Mouse (Mus musculus): Measurements from ENCODE around the gene Dock1. TPM values are rescaled to one million over a fixed set of nuclear protein-coding genes. Genes with fewer than 3 reads are reported as not detected.

Dock1 gene
- polyA plus RNA-seq, 1 experiment from 2014 or later: 36.4 TPM

- no peak for ATAC-seq (ENCODE audit: insufficient number of reproducible peaks, low FRiP score, low TSS enrichment, low read depth)
- Histone ChIP-seq H3K4me1 (no peaks in the 10 kb centered on the region), H3K4me3 (no peak overlapping the region), H3K27me3 (no peaks in the 10 kb centered on the region), H3K9ac (no peak overlapping the region), H3K9me3 (no peaks in the 10 kb centered on the region), H3K4me2 (no peak overlapping the region), H3K27ac (no peak overlapping the region), H3K36me3 (no peaks in the 10 kb centered on the region)
Measured at GRCm38 (mm10) chr7:135203920-135204319, 533.5 kb downstream of the Dock1 start.

GRCm38 (mm10) chr7:135205111-135205510 is 534.7 kb downstream of the Dock1 start:
- H3K27me3 ChIP-seq: no peaks in the 10 kb centered on the region
- no peak overlapping the region for H3K27ac ChIP-seq
- 81% methylated on average over 5 of the region's 5 CpGs for whole genome bisulfite sequencing
- no peaks in the 10 kb centered on the region for H3K9me3 ChIP-seq
- no peak overlapping the region for H3K9ac ChIP-seq
- no peaks in the 10 kb centered on the region for H3K36me3 ChIP-seq
- H3K4me1 ChIP-seq: no peaks in the 10 kb centered on the region
- no peak for ATAC-seq (ENCODE audit: insufficient number of reproducible peaks, low FRiP score, low TSS enrichment, low read depth)
- no peak overlapping the region for H3K4me3 ChIP-seq
- no peak overlapping the region for H3K4me2 ChIP-seq

- H3K36me3 ChIP-seq: no peaks in the 10 kb centered on the region
- no peaks in the 10 kb centered on the region for H3K4me1 ChIP-seq
- no peak overlapping the region for H3K9ac ChIP-seq
- H3K27ac ChIP-seq: no peak overlapping the region
- H3K27me3 ChIP-seq: no peaks in the 10 kb centered on the region
- no peak overlapping the region for H3K4me3 ChIP-seq
- no peak overlapping the region for H3K4me2 ChIP-seq
- no peak for ATAC-seq (ENCODE audit: insufficient number of reproducible peaks, low FRiP score, low TSS enrichment, low read depth)
- H3K9me3 ChIP-seq: no peaks in the 10 kb centered on the region
- WGBS: 85% methylated on average over 6 of the region's 6 CpGs
Measured at GRCm38 (mm10) chr7:135208947-135209567, 538.6 kb downstream of the Dock1 start.

GRCm38 (mm10) chr7:135210296-135210695 is 539.8 kb downstream of the Dock1 start:
- Histone ChIP-seq H3K9ac (no peak overlapping the region), H3K27me3 (no peaks in the 10 kb centered on the region), H3K4me1 (no peaks in the 10 kb centered on the region), H3K27ac (no peak overlapping the region), H3K36me3 (no peaks in the 10 kb centered on the region), H3K4me3 (no peak overlapping the region), H3K9me3 (no peaks in the 10 kb centered on the region), H3K4me2 (no peak overlapping the region)
- ATAC-seq (ENCODE audit: insufficient number of reproducible peaks, low FRiP score, low TSS enrichment, low read depth): no peak

DNA sequence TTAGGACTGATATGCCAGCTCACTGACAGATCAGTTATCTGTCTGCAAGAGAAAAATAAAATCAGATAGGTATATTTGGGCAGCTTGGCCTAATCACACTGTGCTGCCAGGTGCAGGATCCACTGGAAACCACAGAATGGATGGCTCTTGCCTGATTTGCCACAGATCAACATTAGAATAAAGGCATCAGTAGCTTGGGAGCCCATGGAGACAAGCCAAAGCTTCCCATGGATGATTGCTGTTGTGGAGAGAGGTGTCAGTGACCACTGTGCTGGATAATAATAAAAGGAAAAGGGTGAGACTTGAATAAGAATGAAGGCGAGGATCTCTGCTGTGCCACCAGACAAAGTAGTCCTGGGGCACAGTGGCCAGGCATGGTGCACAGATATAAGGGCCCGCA is 540.4 kb downstream of the Dock1 start:
- WGBS: 88% methylated on average over 2 of the region's 2 CpGs
- H3K9me3 ChIP-seq: no peaks in the 10 kb centered on the region
- no peaks in the 10 kb centered on the region for H3K36me3 ChIP-seq
- H3K4me2 ChIP-seq: no peak overlapping the region
- ATAC-seq (ENCODE audit: insufficient number of reproducible peaks, low FRiP score, low TSS enrichment, low read depth): no peak
- no peak overlapping the region for H3K9ac ChIP-seq
- H3K27ac ChIP-seq: no peak overlapping the region
- H3K27me3 ChIP-seq: no peaks in the 10 kb centered on the region
- no peaks in the 10 kb centered on the region for H3K4me1 ChIP-seq
- no peak overlapping the region for H3K4me3 ChIP-seq

DNA sequence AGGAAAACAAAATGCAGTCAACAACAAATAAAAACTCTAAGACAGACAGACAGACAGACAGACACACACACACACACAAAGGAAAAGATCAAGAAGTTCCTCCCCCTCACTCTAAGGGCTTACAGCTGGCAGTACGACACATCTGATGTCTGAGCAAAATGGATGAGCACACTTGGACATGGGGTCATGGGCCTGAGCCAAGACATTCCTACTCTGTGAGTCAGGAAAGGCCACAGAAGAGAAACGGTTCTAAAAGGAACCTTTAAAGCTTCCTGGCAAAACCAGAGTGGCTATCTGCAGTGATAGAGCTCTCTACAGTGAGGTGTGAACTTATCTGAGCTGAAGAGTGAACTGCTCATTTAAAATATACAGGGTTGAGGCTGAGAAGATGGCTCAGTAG is 542.1 kb downstream of the Dock1 start:
- H3K9me3 ChIP-seq: no peaks in the 10 kb centered on the region

GRCm38 (mm10) chr7:135221475-135221874 is 551.0 kb downstream of the Dock1 start:
- no peak overlapping the region for H3K27ac ChIP-seq
- H3K9me3 ChIP-seq: no peaks in the 10 kb centered on the region
- no peak overlapping the region for H3K4me2 ChIP-seq
- ATAC-seq (ENCODE audit: insufficient number of reproducible peaks, low FRiP score, low TSS enrichment, low read depth): no peak
- H3K27me3 ChIP-seq: no peaks in the 10 kb centered on the region
- H3K9ac ChIP-seq: no peak overlapping the region
- H3K4me1 ChIP-seq: no peaks in the 10 kb centered on the region
- no peak overlapping the region for H3K4me3 ChIP-seq
- WGBS: 80% methylated on average over 2 of the region's 2 CpGs
- no peaks in the 10 kb centered on the region for H3K36me3 ChIP-seq

More for the DNA sequence above, 542.1 kb downstream of the Dock1 start:
- no peaks in the 10 kb centered on the region for H3K4me1 ChIP-seq
- H3K4me2 ChIP-seq: no peak overlapping the region
- no peaks in the 10 kb centered on the region for H3K36me3 ChIP-seq
- no peak for ATAC-seq (ENCODE audit: insufficient number of reproducible peaks, low FRiP score, low TSS enrichment, low read depth)
- H3K9ac ChIP-seq: no peak overlapping the region
- H3K4me3 ChIP-seq: no peak overlapping the region
- no peak overlapping the region for H3K27ac ChIP-seq
- H3K27me3 ChIP-seq: no peaks in the 10 kb centered on the region
- WGBS: 36% methylated on average over 2 of the region's 2 CpGs

All from limb, embryonic 15.5 days (tissue).